Mouse (Mus musculus): ENCODE results near the gene Wars2. TPM values are rescaled to one million over a fixed set of nuclear protein-coding genes. Genes with fewer than 3 reads are reported as not detected.

Wars2 gene
- total RNA-seq, 1 experiment from 2014 or later = 15.9 TPM

DNA sequence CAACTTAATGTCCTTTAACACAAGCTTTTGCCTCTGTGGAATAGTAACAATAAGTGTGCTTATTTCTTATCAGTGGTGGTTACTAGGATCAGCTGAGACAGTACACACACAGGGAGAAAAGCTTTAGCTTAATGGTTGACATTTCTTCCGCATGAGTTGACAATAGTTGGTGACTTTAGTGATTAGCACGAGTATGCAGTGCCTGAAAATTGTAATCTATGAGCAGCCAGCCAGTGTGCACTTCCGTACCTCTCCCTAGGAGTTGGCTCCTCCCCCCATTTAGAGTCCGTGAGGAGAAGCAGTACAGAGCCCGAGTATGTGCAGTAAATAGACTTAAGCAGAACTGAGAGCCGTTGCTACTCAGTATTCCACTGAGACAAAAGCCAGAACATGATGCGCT lies 123.8 kb downstream of the Wars2 start:
- no peak for DNase-seq

GRCm38 (mm10) chr3:99266752-99267303 lies 126.0 kb downstream of the Wars2 start:
- DNase-seq = no peak

GRCm38 (mm10) chr3:99277973-99278580 lies 137.2 kb downstream of the Wars2 start:
- no peak for DNase-seq

- DNase-seq = no peak
Measured at GRCm38 (mm10) chr3:99279718-99280117, 138.8 kb downstream of the Wars2 start.

DNA sequence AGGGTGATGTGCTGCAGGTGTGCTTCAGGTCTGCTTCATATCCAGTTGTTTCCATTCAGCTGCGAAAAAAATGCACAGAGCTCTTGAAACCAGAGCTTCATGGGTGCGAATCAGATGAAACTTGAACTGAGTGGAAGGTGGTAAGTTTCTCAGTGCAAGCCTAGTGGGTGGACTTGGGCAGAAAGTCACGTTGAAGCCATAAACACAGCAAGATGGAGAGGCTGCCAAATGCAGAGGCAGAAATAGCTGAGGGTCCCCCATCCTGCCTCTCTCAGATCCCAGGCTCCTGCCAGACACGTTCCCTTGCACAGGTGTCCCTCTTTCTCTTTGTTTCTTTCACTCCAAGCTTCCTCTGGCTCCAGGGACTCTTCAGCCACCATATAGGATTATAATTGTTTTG lies 140.6 kb downstream of the Wars2 start:
- DNase-seq = no peak

- DNase-seq = peak; percentile 5
Measured at GRCm38 (mm10) chr3:99288302-99288701, 147.4 kb downstream of the Wars2 start.

Small RNA genes within 50 kb of the gene (microRNA-seq; reads per million reads assigned to microRNA genes)
- gene Mir6481 = 0 reads per million in 2 experiments

Other genes starting within 250 kb of the Wars2 start
- 223 and 290 TPM in 2 replicates for gene Hao2, start 247.8 kb upstream of the Wars2 start, total RNA-seq (2021)
- gene Tbx15, start 99.3 kb downstream of the Wars2 start, total RNA-seq (2021) = 0.55 TPM in 1 of 2 replicates, not detected in the other